Mouse (Mus musculus): ENCODE measurements around the gene Celf5.

GRCm38 (mm10) chr10:81427804-81428506 is 54.6 kb downstream of the Celf5 start:
- TF ChIP-seq TAL1 (IDR thresholded peaks at IDR 0.05; ENCODE audit: low read length) = no peak
- no peak for TF ChIP-seq GATA1 (IDR thresholded peaks at IDR 0.05; ENCODE audit: low read length)

All from erythroblast, embryonic 14.5 days (primary cell).